Mouse (Mus musculus) lung, adult 2 months (tissue): ENCODE results near the gene Gdpd1.

ENCODE experiments used
- CTCF ChIP-seq: fragments of 200-500 bp; IDR thresholded peaks from 2 replicates; pipeline ENCODE4 v1.5.1; 2011; ENCODE audit warnings: mild to moderate bottlenecking, low read length, control low read depth; ENCODE audit not compliant: insufficient read depth
- POLR2A ChIP-seq: fragments of 200-500 bp; IDR thresholded peaks from 2 replicates; pipeline ENCODE4 v1.6.1; 2011; ENCODE audit warnings: low read depth, mild to moderate bottlenecking, control low read depth, low read length, borderline replicate concordance; ENCODE audit errors: extremely low read depth

DNA sequence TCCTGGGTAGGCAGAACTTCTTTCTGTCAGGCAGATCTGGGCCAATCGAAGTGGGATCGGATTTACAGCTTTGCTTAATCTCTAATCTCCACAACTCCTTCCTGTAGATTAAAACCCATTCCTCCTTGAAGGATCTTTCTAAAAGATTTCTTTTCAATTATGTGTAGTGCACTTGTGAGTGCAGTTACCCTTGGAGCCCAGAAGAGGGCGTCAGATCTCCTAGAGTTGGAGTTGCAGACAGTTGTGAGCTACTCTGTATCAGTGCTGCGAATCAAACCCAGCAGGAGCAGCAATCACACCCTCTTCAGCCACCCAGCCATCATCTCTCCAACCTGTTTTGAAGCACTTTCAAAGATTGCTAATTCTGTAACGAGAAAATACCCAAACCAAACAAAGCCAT is 53.4 kb downstream of the Gdpd1 start:
- TF ChIP-seq CTCF: no peak; the same call in 1 of the 2 replicates
- no peak for TF ChIP-seq POLR2A
